Mouse (Mus musculus) G1E-ER4 (cell line): Measurements from ENCODE around the gene Il1rapl2. TPM values are rescaled to one million over a fixed set of nuclear protein-coding genes. Genes with fewer than 3 reads are reported as not detected.

Experiments used
- GATA1 ChIP-seq: IDR thresholded peaks from one replicate; pipeline ENCODE4 v1.8.0; 2012; ENCODE audit warnings: low read length, inconsistent platforms
- polyA plus RNA-seq: library from polyadenylated mRNA; stranded (reverse); fragments of >175 nt; gene quantifications from 2 replicates; pipeline ENCODE4 v1.2.3, GENCODE M21; 2012

Gene Il1rapl2
- polyA plus RNA-seq, 1 experiment, result not detected

DNA sequence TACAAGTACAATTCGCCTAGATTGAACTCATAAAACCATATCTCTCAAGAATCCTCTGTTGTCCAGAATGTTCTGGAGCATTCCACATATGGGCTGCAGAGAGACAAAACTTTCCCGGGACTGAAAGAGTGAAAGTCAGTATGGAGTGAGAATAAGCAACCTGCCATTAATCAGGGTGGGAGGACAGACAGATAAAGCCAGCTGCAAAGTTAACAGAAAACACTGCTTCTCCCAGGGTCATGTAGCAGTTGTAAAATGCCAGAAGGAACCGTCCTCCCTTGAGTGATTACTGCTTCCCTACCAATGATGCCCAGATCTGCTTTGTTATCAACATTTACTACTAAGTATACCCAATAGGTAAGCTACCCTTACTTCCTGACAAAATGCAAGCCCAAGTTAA, 1230.5 kb downstream of the Il1rapl2 start:
- TF ChIP-seq GATA1, result no peak

DNA sequence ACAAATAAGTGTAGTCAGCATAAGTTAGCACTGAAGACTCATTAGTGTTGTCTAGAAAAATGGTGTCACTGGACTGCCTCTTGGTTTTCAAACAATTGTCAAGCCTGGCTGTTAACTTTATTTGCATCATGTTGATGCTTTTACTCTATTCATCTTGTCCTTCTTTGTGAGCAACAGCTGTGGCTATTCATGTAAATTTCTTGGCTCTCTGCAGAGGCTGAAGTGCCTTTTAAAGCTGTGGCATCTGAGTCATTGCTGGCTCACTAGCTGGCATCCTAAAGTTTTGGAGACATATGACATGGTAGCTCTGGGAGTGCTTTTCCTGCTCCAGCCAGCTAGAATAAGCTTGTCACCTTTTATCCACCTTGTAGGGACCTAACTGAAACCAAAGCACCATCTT, 1261.5 kb downstream of the Il1rapl2 start:
- TF ChIP-seq GATA1, result no peak

DNA sequence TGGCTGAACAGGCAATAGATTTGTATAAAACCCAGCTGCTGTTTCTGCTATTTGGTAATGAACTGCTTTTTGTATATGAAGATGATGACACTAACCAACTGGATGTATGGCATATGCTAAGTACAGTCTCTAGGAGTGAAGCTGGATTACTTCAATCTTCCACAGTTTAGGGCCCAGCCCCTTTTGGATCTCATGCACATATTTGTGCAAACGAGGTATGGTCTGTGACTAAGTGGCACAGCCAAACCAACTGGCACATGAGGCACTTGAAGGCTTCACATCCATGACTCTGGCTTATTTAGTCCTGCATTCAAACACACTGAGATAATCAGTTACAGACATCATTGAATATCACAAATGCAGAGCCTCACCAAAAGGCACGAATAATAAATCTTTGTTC, 1263.5 kb downstream of the Il1rapl2 start:
- TF ChIP-seq GATA1, result no peak

DNA sequence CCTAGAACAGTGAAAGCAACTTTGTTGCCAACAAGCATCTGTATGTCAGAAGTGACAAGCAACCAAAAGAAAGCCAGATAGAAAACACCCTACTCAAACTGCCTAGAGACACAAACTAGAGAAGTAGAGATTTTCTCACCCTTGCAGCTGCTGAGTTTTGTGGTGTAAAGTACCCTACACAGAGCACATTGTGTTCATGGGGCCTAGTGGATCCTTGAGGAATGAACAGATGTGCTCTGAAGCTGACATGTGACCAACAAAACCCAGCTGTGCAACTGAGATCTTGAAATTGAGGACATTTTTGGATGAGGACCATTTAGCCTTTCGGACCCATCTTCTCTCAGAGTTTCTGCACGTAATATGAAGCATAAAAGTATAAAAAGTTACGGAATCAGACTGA, 1268.0 kb downstream of the Il1rapl2 start:
- no peak for TF ChIP-seq GATA1
